Mouse (Mus musculus): ENCODE measurements at regions not wholly inside any gene's neighbourhood (a gene's known extent, or its start where the extent isn't known, plus 50 kb on each side); places are given as distances from the start of the nearest gene placed in this dataset.

DNA sequence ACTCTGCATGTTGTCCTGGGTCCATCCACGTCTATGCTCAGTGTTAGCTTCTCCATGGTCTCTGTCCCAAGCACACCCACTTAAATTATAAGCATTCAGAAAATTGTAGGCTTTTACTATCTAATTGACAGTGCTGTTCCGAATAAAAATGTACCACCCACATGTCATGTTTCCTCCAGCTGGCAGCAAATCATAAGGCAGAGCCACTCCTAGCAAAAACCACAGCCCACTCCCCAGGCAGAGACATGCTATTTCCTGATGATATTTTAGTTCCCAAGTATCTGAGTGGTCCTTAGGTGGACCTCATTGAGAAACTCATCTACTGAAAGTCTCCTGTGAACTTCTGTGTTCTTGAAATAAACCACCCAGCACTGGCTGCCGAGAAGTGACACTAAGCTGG lies 117.1 kb downstream of the Spata18 start:
- TF ChIP-seq CTCF (IDR thresholded peaks at IDR 0.05; ENCODE audit: borderline replicate concordance, control insufficient read depth, extremely low read depth, insufficient read depth, low read length, poor library complexity) = no peak
- TF ChIP-seq POLR2A (IDR thresholded peaks at IDR 0.05; ENCODE audit: control insufficient read depth, extremely low read depth, insufficient read depth, low read length, poor library complexity) = no peak
